25 mouse cellular contexts compared by ENCODE assay signal in the genomic region with DNA sequence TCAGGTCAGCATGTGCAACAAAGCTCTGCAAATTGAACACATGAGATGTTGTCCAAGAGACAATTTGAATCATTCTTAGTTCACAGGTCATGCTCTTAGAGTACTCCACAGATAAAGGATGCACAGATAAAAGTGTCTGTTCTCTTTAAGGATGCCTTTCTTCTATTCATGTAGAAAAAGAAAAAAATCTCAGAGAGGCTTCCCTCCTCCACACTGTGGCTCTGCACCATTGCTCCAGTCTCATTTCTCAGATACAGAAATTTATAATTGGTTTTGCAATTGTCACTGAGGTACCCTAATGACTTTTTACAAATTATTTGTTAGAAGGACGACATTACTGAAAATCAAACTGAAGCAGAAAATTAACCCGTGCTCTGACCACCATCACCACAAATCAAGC.
DNase-seq lines count a peak whose midpoint lies in the region; ATAC-seq and TF ChIP-seq lines count a peak whose summit lies in the region.
"Had no signal": no experiment of that assay in that cellular context is flagged by ENCODE, and none has a peak within 500 bp of the region (broad histone marks: within the 10 kb centered on the region; RNA-seq: fewer than 3 reads in every experiment).

No protein-coding gene starts in this region.

- no peak overlapping the region for H3K27ac ChIP-seq in forebrain, postnatal 0 days (ENCODE audit: low read depth, low read length)
- H3K27ac ChIP-seq in forebrain, embryonic 12.5 days: no peak overlapping the region
- H3K27ac ChIP-seq in hindbrain, embryonic 16.5 days (ENCODE audit: low read depth, low read length): no peak overlapping the region
- no peak overlapping the region for H3K27ac ChIP-seq in hindbrain, embryonic 13.5 days
- H3K27ac ChIP-seq in midbrain, embryonic 15.5 days: no peak overlapping the region
- no peak overlapping the region for H3K27ac ChIP-seq in midbrain, embryonic 13.5 days
- H3K27ac ChIP-seq: embryonic facial prominence, embryonic 10.5 days; embryonic facial prominence, embryonic 12.5 days had no signal

- H3K4me2 ChIP-seq in forebrain, postnatal 0 days (ENCODE audit: low read depth): no peak overlapping the region
- no peak overlapping the region for H3K4me2 ChIP-seq in forebrain, embryonic 12.5 days
- no peak overlapping the region for H3K4me2 ChIP-seq in hindbrain, embryonic 16.5 days (ENCODE audit: low read length)
- no peak overlapping the region for H3K4me2 ChIP-seq in hindbrain, embryonic 13.5 days
- H3K4me2 ChIP-seq in midbrain, embryonic 15.5 days: no peak overlapping the region
- no peak overlapping the region for H3K4me2 ChIP-seq in midbrain, embryonic 13.5 days (replicated peaks)
- H3K4me2 ChIP-seq: embryonic facial prominence, embryonic 12.5 days had no signal

- DNase-seq in forebrain, postnatal 0 days: no peak
- DNase-seq in brain, embryonic 14.5 days (ENCODE audit: low read depth): peak; percentile 1
- DNase-seq: adrenal gland, adult 8-10 months; adrenal gland, postnatal 14 days; adrenal gland, postnatal 36 days; B cell, adult 2 months; cerebellum, adult 11 months; cerebellum, adult 18-20 months; cerebellum, adult 8-10 months; cerebellum, adult 9-11 months; cerebellum, postnatal 25 days had no signal

- no peaks in the 10 kb centered on the region for H3K9me3 ChIP-seq in forebrain, postnatal 0 days (ENCODE audit: low read length)
- no peaks in the 10 kb centered on the region for H3K9me3 ChIP-seq in forebrain, embryonic 12.5 days
- no peaks in the 10 kb centered on the region for H3K9me3 ChIP-seq in hindbrain, embryonic 16.5 days (ENCODE audit: control insufficient read depth, low read length)
- H3K9me3 ChIP-seq in hindbrain, embryonic 13.5 days: no peaks in the 10 kb centered on the region
- no peaks in the 10 kb centered on the region for H3K9me3 ChIP-seq in midbrain, embryonic 15.5 days
- no peaks in the 10 kb centered on the region for H3K9me3 ChIP-seq in midbrain, embryonic 13.5 days
- H3K9me3 ChIP-seq: embryonic facial prominence, embryonic 10.5 days; embryonic facial prominence, embryonic 12.5 days had no signal

- WGBS in forebrain, postnatal 0 days: 64% methylated on average over 2 of the region's 2 CpGs
- WGBS in forebrain, embryonic 12.5 days: 88% methylated on average over 2 of the region's 2 CpGs
- WGBS in hindbrain, embryonic 16.5 days: 63% methylated on average over 2 of the region's 2 CpGs
- 79% methylated on average over 2 of the region's 2 CpGs for WGBS in hindbrain, embryonic 13.5 days
- WGBS in midbrain, embryonic 15.5 days: 81% methylated on average over 2 of the region's 2 CpGs
- 74% methylated on average over 2 of the region's 2 CpGs for WGBS in midbrain, embryonic 13.5 days

- TF ChIP-seq POLR2A in brain, embryonic 14.5 days (IDR thresholded peaks at IDR 0.05; ENCODE audit: borderline replicate concordance, extremely low read depth, insufficient read depth, insufficient read length, poor library complexity, severe bottlenecking): no peak

- no peak for TF ChIP-seq CTCF in forebrain, postnatal 0 days (IDR thresholded peaks at IDR 0.05; ENCODE audit: low read depth)
- TF ChIP-seq CTCF in brain, embryonic 14.5 days (IDR thresholded peaks at IDR 0.05; ENCODE audit: borderline replicate concordance, extremely low read depth, insufficient read depth, insufficient read length): no peak

- peak; percentile 42; the same call in 1 of the 2 replicates for ATAC-seq in forebrain, postnatal 0 days
- ATAC-seq in forebrain, embryonic 12.5 days (ENCODE audit: low FRiP score): no peak
- 0 out of 2 replicates have a peak, but pooled peaks have one; percentile 25 for ATAC-seq in hindbrain, embryonic 16.5 days
- no peak for ATAC-seq in hindbrain, embryonic 13.5 days (ENCODE audit: low FRiP score)
- 0 out of 2 replicates have a peak, but pooled peaks have one; percentile 54 for ATAC-seq in midbrain, embryonic 15.5 days (replicated peaks)
- no peak for ATAC-seq in midbrain, embryonic 13.5 days
- ATAC-seq: activated CD4-positive, CD25-positive, alpha-beta regulatory T cell, adult 4 months; CD4-positive, CD25-positive, alpha-beta regulatory T cell, adult 4 months; forebrain, embryonic 14.5 days; forebrain, embryonic 16.5 days; Patski had no signal

- no peaks in the 10 kb centered on the region for H3K4me1 ChIP-seq in forebrain, postnatal 0 days (ENCODE audit: insufficient read depth)
- H3K4me1 ChIP-seq in forebrain, embryonic 12.5 days: no peaks in the 10 kb centered on the region
- no peaks in the 10 kb centered on the region for H3K4me1 ChIP-seq in hindbrain, embryonic 16.5 days (ENCODE audit: control insufficient read depth, insufficient read depth, low read depth, low read length)
- H3K4me1 ChIP-seq in hindbrain, embryonic 13.5 days (replicated peaks): peaks cover 6% of the 10 kb centered on the region; the same call in 1 of the 2 replicates
- H3K4me1 ChIP-seq in midbrain, embryonic 15.5 days: no peaks in the 10 kb centered on the region
- H3K4me1 ChIP-seq in midbrain, embryonic 13.5 days (replicated peaks): no peaks in the 10 kb centered on the region
- H3K4me1 ChIP-seq: embryonic facial prominence, embryonic 10.5 days; embryonic facial prominence, embryonic 12.5 days had no signal

- H3K27me3 ChIP-seq in forebrain, postnatal 0 days (ENCODE audit: insufficient read depth, low read length): no peaks in the 10 kb centered on the region
- no peaks in the 10 kb centered on the region for H3K27me3 ChIP-seq in forebrain, embryonic 12.5 days
- H3K27me3 ChIP-seq in hindbrain, embryonic 16.5 days (replicated peaks; ENCODE audit: control insufficient read depth, insufficient read depth, low read length): no peaks in the 10 kb centered on the region
- no peaks in the 10 kb centered on the region for H3K27me3 ChIP-seq in hindbrain, embryonic 13.5 days
- H3K27me3 ChIP-seq in midbrain, embryonic 15.5 days (replicated peaks): no peaks in the 10 kb centered on the region
- H3K27me3 ChIP-seq in midbrain, embryonic 13.5 days: no peaks in the 10 kb centered on the region
- H3K27me3 ChIP-seq: CH12.LX; embryonic facial prominence, embryonic 12.5 days; Patski had no signal

- no peak overlapping the region for H3K4me3 ChIP-seq in forebrain, postnatal 0 days (ENCODE audit: low read depth, low read length)
- no peak overlapping the region for H3K4me3 ChIP-seq in forebrain, embryonic 12.5 days (replicated peaks)
- H3K4me3 ChIP-seq in hindbrain, embryonic 16.5 days (ENCODE audit: low read length): no peak overlapping the region
- no peak overlapping the region for H3K4me3 ChIP-seq in hindbrain, embryonic 13.5 days
- no peak overlapping the region for H3K4me3 ChIP-seq in midbrain, embryonic 15.5 days
- no peak overlapping the region for H3K4me3 ChIP-seq in midbrain, embryonic 13.5 days (replicated peaks)
- H3K4me3 ChIP-seq: embryonic facial prominence, embryonic 10.5 days; embryonic facial prominence, embryonic 12.5 days had no signal

- H3K9ac ChIP-seq in forebrain, postnatal 0 days: no peak overlapping the region
- no peak overlapping the region for H3K9ac ChIP-seq in forebrain, embryonic 12.5 days
- H3K9ac ChIP-seq in hindbrain, embryonic 16.5 days (ENCODE audit: low read depth, low read length): no peak overlapping the region
- H3K9ac ChIP-seq in hindbrain, embryonic 13.5 days: no peak overlapping the region
- no peak overlapping the region for H3K9ac ChIP-seq in midbrain, embryonic 15.5 days
- no peak overlapping the region for H3K9ac ChIP-seq in midbrain, embryonic 13.5 days (replicated peaks)
- H3K9ac ChIP-seq: embryonic facial prominence, embryonic 12.5 days had no signal

- no peaks in the 10 kb centered on the region for H3K36me3 ChIP-seq in forebrain, postnatal 0 days (ENCODE audit: insufficient read depth)
- H3K36me3 ChIP-seq in forebrain, embryonic 12.5 days (replicated peaks): no peaks in the 10 kb centered on the region
- no peaks in the 10 kb centered on the region for H3K36me3 ChIP-seq in hindbrain, embryonic 16.5 days (ENCODE audit: control insufficient read depth, insufficient read depth, low read length)
- H3K36me3 ChIP-seq in hindbrain, embryonic 13.5 days: no peaks in the 10 kb centered on the region
- H3K36me3 ChIP-seq in midbrain, embryonic 15.5 days (replicated peaks): no peaks in the 10 kb centered on the region
- H3K36me3 ChIP-seq in midbrain, embryonic 13.5 days: no peaks in the 10 kb centered on the region
- H3K36me3 ChIP-seq: embryonic facial prominence, embryonic 10.5 days; embryonic facial prominence, embryonic 12.5 days; G1E had no signal

Comparison
In these comparisons a context has a peak if more than half of its experiments do, and no peak if none do; other contexts are left out.
1. ATAC-seq: peak in forebrain, postnatal 0 days (single experiment), hindbrain, embryonic 16.5 days (single experiment) and midbrain, embryonic 15.5 days (single experiment); none in forebrain, embryonic 12.5 days (single experiment), hindbrain, embryonic 13.5 days (single experiment) and midbrain, embryonic 13.5 days (single experiment).